Mouse (Mus musculus) limb, embryonic 15.5 days (tissue): ENCODE data around the gene Rps6ka5. TPM values are rescaled to one million over a fixed set of nuclear protein-coding genes. Genes with fewer than 3 reads are reported as not detected.

Source experiments
- ATAC-seq: fragments of 200-750 bp; cut with Nextera tagmentation; 2 replicates; pipeline ENCODE4 v1.8.0; 2017; ENCODE audit warnings: low read depth, moderate TSS enrichment; ENCODE audit not compliant: insufficient number of reproducible peaks, low FRiP score, low TSS enrichment
- H3K27ac ChIP-seq: fragments of 300-500 bp; sonication (generic); 2 replicates; pipeline ENCODE4 v1.5.1; 2015; ENCODE audit warnings: moderate library complexity, mild to moderate bottlenecking, inconsistent platforms
- H3K27me3 ChIP-seq: fragments of 300-500 bp; sonication (generic); 2 replicates; pipeline ENCODE4 v1.6.1; 2015; ENCODE audit warnings: inconsistent platforms
- H3K36me3 ChIP-seq: fragments of 300-500 bp; sonication (generic); 2 replicates; pipeline ENCODE4 v1.6.1; 2015; ENCODE audit warnings: inconsistent platforms
- H3K4me1 ChIP-seq: fragments of 300-500 bp; sonication (generic); 2 replicates; pipeline ENCODE4 v1.6.1; 2015; ENCODE audit warnings: inconsistent platforms
- H3K4me2 ChIP-seq: fragments of 300-500 bp; sonication (generic); 2 replicates; pipeline ENCODE4 v1.6.1; 2015; ENCODE audit warnings: mild to moderate bottlenecking, inconsistent platforms
- H3K4me3 ChIP-seq: fragments of 300-500 bp; sonication (generic); 2 replicates; pipeline ENCODE4 v1.5.1; 2015; ENCODE audit warnings: mild to moderate bottlenecking, inconsistent platforms
- H3K9ac ChIP-seq: fragments of 300-500 bp; sonication (generic); 2 replicates; pipeline ENCODE4 v1.6.1; 2015; ENCODE audit warnings: inconsistent platforms
- H3K9me3 ChIP-seq: fragments of 300-500 bp; sonication (generic); 2 replicates; pipeline ENCODE4 v1.6.1; 2016; ENCODE audit warnings: inconsistent platforms
- WGBS: fragments of 180-500 bp; shearing (Covaris S2); methylation state at CpG from one replicate; pipeline ENCODE4 v1.1.7; 2015; 5-methylcytosine and 5-hydroxymethylcytosine counted together
- polyA plus RNA-seq: library from polyadenylated mRNA; unstranded; fragments of >200 nt; fragmentation: Nextera tagmentation; extraction: Ambion mirVana; gene quantifications from 2 replicates; pipeline ENCODE4 v1.2.1, GENCODE M21; 2015

The Rps6ka5 gene
- polyA plus RNA-seq, 1 experiment from 2014 or later: 4.8 TPM

GRCm38 (mm10) chr12:100720801-100721200, 6.0 kb downstream of the Rps6ka5 start:
- no peak for ATAC-seq
- Histone ChIP-seq H3K9me3 (no peaks in the 10 kb centered on the region), H3K27ac (no peak overlapping the region), H3K4me2 (no peak overlapping the region), H3K4me1 (peaks cover 5% of the 10 kb centered on the region; the same call in 1 of the 2 replicates), H3K27me3 (no peaks in the 10 kb centered on the region), H3K36me3 (no peaks in the 10 kb centered on the region), H3K4me3 (no peak overlapping the region), H3K9ac (no peak overlapping the region)
- WGBS: 55% methylated on average over 3 of the region's 3 CpGs

GRCm38 (mm10) chr12:100717446-100717845, 9.3 kb downstream of the Rps6ka5 start:
- Histone ChIP-seq H3K27ac (no peak overlapping the region), H3K27me3 (no peaks in the 10 kb centered on the region), H3K4me2 (no peak overlapping the region), H3K9me3 (no peaks in the 10 kb centered on the region), H3K4me1 (no peaks in the 10 kb centered on the region), H3K36me3 (no peaks in the 10 kb centered on the region), H3K4me3 (no peak overlapping the region), H3K9ac (no peak overlapping the region)
- ATAC-seq: no peak

GRCm38 (mm10) chr12:100716969-100717368, 9.8 kb downstream of the Rps6ka5 start:
- ATAC-seq: no peak
- WGBS: 77% methylated on average over 4 of the region's 4 CpGs
- H3K4me3 ChIP-seq: no peak overlapping the region
- H3K4me1 ChIP-seq: peaks cover 2% of the 10 kb centered on the region; the same call in 1 of the 2 replicates
- no peaks in the 10 kb centered on the region for H3K27me3 ChIP-seq
- no peaks in the 10 kb centered on the region for H3K9me3 ChIP-seq
- no peak overlapping the region for H3K27ac ChIP-seq
- no peaks in the 10 kb centered on the region for H3K36me3 ChIP-seq
- H3K4me2 ChIP-seq: no peak overlapping the region
- H3K9ac ChIP-seq: no peak overlapping the region

GRCm38 (mm10) chr12:100711819-100712218, 15.0 kb downstream of the Rps6ka5 start:
- WGBS: 67% methylated on average over 5 of the region's 5 CpGs
- Histone ChIP-seq H3K9me3 (no peaks in the 10 kb centered on the region), H3K36me3 (no peaks in the 10 kb centered on the region), H3K27ac (no peak overlapping the region), H3K4me1 (peaks cover 11% of the 10 kb centered on the region; the same call in 1 of the 2 replicates), H3K4me3 (no peak overlapping the region), H3K4me2 (no peak overlapping the region), H3K9ac (no peak overlapping the region), H3K27me3 (no peaks in the 10 kb centered on the region)
- no peak for ATAC-seq

GRCm38 (mm10) chr12:100711116-100711691, 15.6 kb downstream of the Rps6ka5 start:
- Histone ChIP-seq H3K9me3 (no peaks in the 10 kb centered on the region), H3K36me3 (no peaks in the 10 kb centered on the region), H3K27ac (0 out of 2 replicates have a peak overlapping the region, but pooled peaks have one; percentile 27), H3K27me3 (no peaks in the 10 kb centered on the region), H3K4me2 (no peak overlapping the region), H3K9ac (no peak overlapping the region), H3K4me3 (no peak overlapping the region), H3K4me1 (peaks cover 11% of the 10 kb centered on the region; the same call in 1 of the 2 replicates)
- WGBS: 45% methylated on average over 10 of the region's 10 CpGs
- ATAC-seq: no peak

- Histone ChIP-seq H3K9ac (no peak overlapping the region), H3K4me2 (no peak overlapping the region), H3K27me3 (no peaks in the 10 kb centered on the region), H3K4me3 (no peak overlapping the region), H3K4me1 (peaks cover 11% of the 10 kb centered on the region; the same call in 1 of the 2 replicates), H3K9me3 (no peaks in the 10 kb centered on the region), H3K36me3 (no peaks in the 10 kb centered on the region), H3K27ac (peak overlapping the region; percentile 33; the same call in 1 of the 2 replicates)
- ATAC-seq: no peak
- WGBS: 33% methylated on average over 1 of the region's 1 CpGs
Observed at GRCm38 (mm10) chr12:100710432-100710831, 16.4 kb downstream of the Rps6ka5 start.

- no peak overlapping the region for H3K4me2 ChIP-seq
- peaks cover 11% of the 10 kb centered on the region; the same call in 1 of the 2 replicates for H3K4me1 ChIP-seq
- no peak overlapping the region for H3K27ac ChIP-seq
- H3K9me3 ChIP-seq: no peaks in the 10 kb centered on the region
- H3K36me3 ChIP-seq: no peaks in the 10 kb centered on the region
- H3K4me3 ChIP-seq: no peak overlapping the region
- H3K27me3 ChIP-seq: no peaks in the 10 kb centered on the region
- no peak for ATAC-seq
- WGBS: 88% methylated on average over 2 of the region's 2 CpGs
- no peak overlapping the region for H3K9ac ChIP-seq
Observed at GRCm38 (mm10) chr12:100707312-100707711, 19.5 kb downstream of the Rps6ka5 start.

- Histone ChIP-seq H3K27ac (no peak overlapping the region), H3K4me2 (no peak overlapping the region), H3K36me3 (no peaks in the 10 kb centered on the region), H3K27me3 (no peaks in the 10 kb centered on the region), H3K4me1 (0 out of 2 replicates have a peak, but pooled peaks cover under 1% of the 10 kb centered on the region), H3K4me3 (no peak overlapping the region), H3K9ac (no peak overlapping the region), H3K9me3 (no peaks in the 10 kb centered on the region)
- ATAC-seq: no peak
- 81% methylated on average over 5 of the region's 5 CpGs for WGBS
Observed at GRCm38 (mm10) chr12:100705057-100705722, 21.6 kb downstream of the Rps6ka5 start.

- Histone ChIP-seq H3K9me3 (no peaks in the 10 kb centered on the region), H3K9ac (no peak overlapping the region), H3K36me3 (no peaks in the 10 kb centered on the region), H3K4me2 (no peak overlapping the region), H3K4me1 (no peaks in the 10 kb centered on the region), H3K4me3 (no peak overlapping the region), H3K27ac (no peak overlapping the region), H3K27me3 (no peaks in the 10 kb centered on the region)
- 85% methylated on average over 1 of the region's 1 CpGs for WGBS
- ATAC-seq: no peak
Observed at GRCm38 (mm10) chr12:100698019-100698418, 28.8 kb downstream of the Rps6ka5 start.

- 50% methylated on average over 4 of the region's 4 CpGs for WGBS
- H3K27ac ChIP-seq: no peak overlapping the region
- no peaks in the 10 kb centered on the region for H3K4me1 ChIP-seq
- H3K4me3 ChIP-seq: no peak overlapping the region
- no peaks in the 10 kb centered on the region for H3K9me3 ChIP-seq
- no peaks in the 10 kb centered on the region for H3K27me3 ChIP-seq
- no peak overlapping the region for H3K4me2 ChIP-seq
- no peak for ATAC-seq
- H3K9ac ChIP-seq: no peak overlapping the region
- H3K36me3 ChIP-seq: no peaks in the 10 kb centered on the region
Observed at GRCm38 (mm10) chr12:100696621-100697020, 30.2 kb downstream of the Rps6ka5 start.

- Histone ChIP-seq H3K27me3 (no peaks in the 10 kb centered on the region), H3K4me2 (no peak overlapping the region), H3K4me3 (no peak overlapping the region), H3K36me3 (no peaks in the 10 kb centered on the region), H3K9me3 (no peaks in the 10 kb centered on the region), H3K27ac (no peak overlapping the region), H3K4me1 (no peaks in the 10 kb centered on the region), H3K9ac (no peak overlapping the region)
- no peak for ATAC-seq
- WGBS: 85% methylated on average over 3 of the region's 3 CpGs
Observed at GRCm38 (mm10) chr12:100695252-100695651, 31.5 kb downstream of the Rps6ka5 start.

- Histone ChIP-seq H3K4me3 (no peak overlapping the region), H3K9ac (no peak overlapping the region), H3K27me3 (no peaks in the 10 kb centered on the region), H3K27ac (no peak overlapping the region), H3K36me3 (no peaks in the 10 kb centered on the region), H3K4me1 (no peaks in the 10 kb centered on the region), H3K9me3 (no peaks in the 10 kb centered on the region), H3K4me2 (no peak overlapping the region)
- ATAC-seq: no peak
- 60% methylated on average over 3 of the region's 3 CpGs for WGBS
Observed at GRCm38 (mm10) chr12:100692208-100692607, 34.6 kb downstream of the Rps6ka5 start.
